Mouse (Mus musculus): ENCODE results near the gene Gnb2. TPM values are rescaled to one million over a fixed set of nuclear protein-coding genes. Genes with fewer than 3 reads are reported as not detected.

Gene Gnb2
- total and polyA plus RNA-seq, 3 experiments, result 548 to 550 TPM; not detected in 1

GRCm38 (mm10) chr5:137481897-137482296, 51.4 kb downstream of the Gnb2 start:
- Histone ChIP-seq H3K27ac (ENCODE audit: control insufficient read depth, low read depth, low read length) (no peak overlapping the region), H3K4me3 (ENCODE audit: control insufficient read depth in 1 of 2, insufficient read depth in 1 of 2, low read depth in 2 of 2, low read length in 2 of 2) (no peak overlapping the region), H3K36me3 (ENCODE audit: control insufficient read depth in 1 of 2, insufficient read depth in 2 of 2, low read length in 2 of 2) (no peaks in the 10 kb centered on the region), H3K9me3 (replicated peaks; ENCODE audit: insufficient read depth, low read length) (no peaks in the 10 kb centered on the region), H3K27me3 (ENCODE audit: control insufficient read depth in 1 of 2, insufficient read depth in 2 of 2, low read length in 2 of 2) (peaks cover 0 to 5% of the 10 kb centered on the region in 2 experiments; a peak in 2 of 4 replicates), H3K79me2 (ENCODE audit: control insufficient read depth, insufficient read depth, low read length, poor library complexity) (no peaks in the 10 kb centered on the region), H3K4me1 (ENCODE audit: control insufficient read depth in 1 of 2, insufficient read depth in 2 of 2, low read length in 2 of 2) (no peaks in the 10 kb centered on the region), H3K9ac (ENCODE audit: control insufficient read depth, low read depth, low read length, poor library complexity, severe bottlenecking) (no peak overlapping the region)
- no peak for TF ChIP-seq CHD1 (IDR thresholded peaks at IDR 0.05; ENCODE audit: low read depth, low read length)
- TF ChIP-seq MAZ (IDR thresholded peaks at IDR 0.05; ENCODE audit: low read depth, low read length), result no peak
- no peak for TF ChIP-seq NRF1 (IDR thresholded peaks at IDR 0.05; ENCODE audit: insufficient read depth, low read depth, low read length, poor library complexity, severe bottlenecking)
- no peak for TF ChIP-seq GATA1 (IDR thresholded peaks at IDR 0.05; ENCODE audit: low read depth, low read length)
- no peak for TF ChIP-seq HCFC1 (IDR thresholded peaks at IDR 0.05; ENCODE audit: low read depth, low read length)
- no peak for TF ChIP-seq USF1 (IDR thresholded peaks at IDR 0.05; ENCODE audit: low read depth, low read length)
- TF ChIP-seq BHLHE40 (IDR thresholded peaks at IDR 0.05; ENCODE audit: borderline replicate concordance, low read depth, low read length), result no peak
- no peak for TF ChIP-seq CTCF (IDR thresholded peaks at IDR 0.05 in 2 of 3, conservative IDR thresholded peaks at IDR 0.05 in 1 of 3; ENCODE audit: control insufficient read depth in 1 of 3, insufficient read depth in 1 of 3, low read depth in 2 of 3, low read length in 3 of 3, poor library complexity in 1 of 3, severe bottlenecking in 1 of 3)
- no peak for TF ChIP-seq ZMIZ1 (IDR thresholded peaks at IDR 0.05; ENCODE audit: low read depth, low read length)
- TF ChIP-seq USF2 (IDR thresholded peaks at IDR 0.05; ENCODE audit: borderline replicate concordance in 1 of 2, insufficient read depth in 1 of 2, low read depth in 1 of 2, low read length in 2 of 2), result no peak
- TF ChIP-seq SMC3 (IDR thresholded peaks at IDR 0.05; ENCODE audit: low read depth, low read length), result no peak
- TF ChIP-seq POLR2A (IDR thresholded peaks at IDR 0.05; ENCODE audit: control insufficient read depth in 1 of 2, insufficient read depth in 1 of 2, low read depth in 1 of 2, low read length in 2 of 2, poor library complexity in 1 of 2), result no peak
- no peak for TF ChIP-seq UBTF (IDR thresholded peaks at IDR 0.05; ENCODE audit: borderline replicate concordance, insufficient read depth, low read depth, low read length)
- no peak for TF ChIP-seq MAFK (IDR thresholded peaks at IDR 0.05; ENCODE audit: borderline replicate concordance, low read depth, low read length)
- no peak for TF ChIP-seq ELF1 (IDR thresholded peaks at IDR 0.05; ENCODE audit: low read depth, low read length)
- no peak for DNase-seq (ENCODE audit: low read depth, low spot score)

DNA sequence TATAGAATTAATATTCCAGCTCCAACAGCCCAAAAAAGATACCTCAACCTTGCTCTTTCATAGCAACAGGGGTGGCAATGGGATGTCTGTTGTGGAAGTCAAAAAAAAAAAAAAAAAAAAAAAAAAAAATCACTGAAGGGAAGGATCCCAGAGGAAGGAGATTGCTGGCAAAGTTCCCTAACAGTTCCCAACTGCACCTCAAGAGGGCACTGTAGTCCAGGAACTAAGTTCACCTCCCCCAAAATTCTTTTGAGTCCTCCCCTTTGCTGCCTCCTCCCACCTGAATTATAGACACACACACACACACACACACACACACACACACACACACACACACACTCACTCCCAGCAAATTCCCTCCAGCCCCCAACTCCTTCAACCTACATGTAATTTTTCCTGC, 52.2 kb downstream of the Gnb2 start:
- H3K9me3 ChIP-seq (replicated peaks; ENCODE audit: insufficient read depth, low read length), result no peaks in the 10 kb centered on the region
- H3K4me1 ChIP-seq (ENCODE audit: control insufficient read depth in 1 of 2, insufficient read depth in 2 of 2, low read length in 2 of 2), result no peaks in the 10 kb centered on the region
- no peak overlapping the region for H3K4me3 ChIP-seq (ENCODE audit: control insufficient read depth in 1 of 2, insufficient read depth in 1 of 2, low read depth in 2 of 2, low read length in 2 of 2)
- DNase-seq (ENCODE audit: low read depth, low spot score), result peak; percentile 77
- H3K9ac ChIP-seq (ENCODE audit: control insufficient read depth, low read depth, low read length, poor library complexity, severe bottlenecking), result no peak overlapping the region
- TF ChIP-seq CTCF (IDR thresholded peaks at IDR 0.05 in 2 of 3, conservative IDR thresholded peaks at IDR 0.05 in 1 of 3; ENCODE audit: control insufficient read depth in 1 of 3, insufficient read depth in 1 of 3, low read depth in 2 of 3, low read length in 3 of 3, poor library complexity in 1 of 3, severe bottlenecking in 1 of 3), result peak; percentile 72 to 83 (median 82)
- peak; percentile 63 for TF ChIP-seq ZC3H11A (IDR thresholded peaks at IDR 0.05; ENCODE audit: low read depth, low read length)
- peak; percentile 90 for TF ChIP-seq ZNF384 (IDR thresholded peaks at IDR 0.05; ENCODE audit: low read depth, low read length)
- TF ChIP-seq SMC3 (IDR thresholded peaks at IDR 0.05; ENCODE audit: low read depth, low read length), result peak; percentile 67
- no peak for TF ChIP-seq NRF1 (IDR thresholded peaks at IDR 0.05; ENCODE audit: insufficient read depth, low read depth, low read length, poor library complexity, severe bottlenecking)
- TF ChIP-seq RAD21 (IDR thresholded peaks at IDR 0.05; ENCODE audit: low read depth, low read length), result peak; percentile 79
- peaks cover 0 to 8% of the 10 kb centered on the region in 2 experiments; a peak in 3 of 4 replicates for H3K27me3 ChIP-seq (ENCODE audit: control insufficient read depth in 1 of 2, insufficient read depth in 2 of 2, low read length in 2 of 2)
- no peaks in the 10 kb centered on the region for H3K79me2 ChIP-seq (ENCODE audit: control insufficient read depth, insufficient read depth, low read length, poor library complexity)
- no peaks in the 10 kb centered on the region for H3K36me3 ChIP-seq (ENCODE audit: control insufficient read depth in 1 of 2, insufficient read depth in 2 of 2, low read length in 2 of 2)
- no peak overlapping the region for H3K27ac ChIP-seq (ENCODE audit: control insufficient read depth, low read depth, low read length)

Other genes with a start within 250 kb of the Gnb2 start
- 3.4 and 7.0 TPM in 2 replicates for gene Ache, start 246.0 kb downstream of the Gnb2 start, total RNA-seq (2012; rRNA removed)
- 10 to 100 TPM in 1 of 2 experiments, not detected in 1; 16.8 TPM for gene Ache, start 246.0 kb downstream of the Gnb2 start, polyA plus RNA-seq (2012; ENCODE audit: insufficient read depth in 1 of 2, insufficient read length in 2 of 2, low read depth in 1 of 2, low replicate concordance in 2 of 2, missing spikeins in 1 of 2)
- gene Ufsp1, start 238.9 kb downstream of the Gnb2 start, total RNA-seq (2012; rRNA removed), result 4.7 and 6.9 TPM in 2 replicates
- gene Ufsp1, start 238.9 kb downstream of the Gnb2 start, polyA plus RNA-seq (2012; ENCODE audit: insufficient read depth in 1 of 2, insufficient read length in 2 of 2, low read depth in 1 of 2, low replicate concordance in 2 of 2, missing spikeins in 1 of 2), result 10 to 100 TPM in 1 of 2 experiments, not detected in 1; 16.1 TPM
- 235 and 291 TPM in 2 replicates for gene Srrt, start 225.8 kb downstream of the Gnb2 start, total RNA-seq (2012; rRNA removed)
- 100 to 1,000 TPM in 1 of 2 experiments, not detected in 1; 454 TPM for gene Srrt, start 225.8 kb downstream of the Gnb2 start, polyA plus RNA-seq (2012; ENCODE audit: insufficient read depth in 1 of 2, insufficient read length in 2 of 2, low read depth in 1 of 2, low replicate concordance in 2 of 2, missing spikeins in 1 of 2)
- gene Trip6, start 219.1 kb downstream of the Gnb2 start, total RNA-seq (2012; rRNA removed), result 0.46 and 0.58 TPM in 2 replicates
- gene Trip6, start 219.1 kb downstream of the Gnb2 start, polyA plus RNA-seq (2012; ENCODE audit: insufficient read depth in 1 of 2, insufficient read length in 2 of 2, low read depth in 1 of 2, low replicate concordance in 2 of 2, missing spikeins in 1 of 2), result 1 to 10 TPM in 1 of 2 experiments, not detected in 1; 2.1 TPM
- gene Slc12a9, start 199.9 kb downstream of the Gnb2 start, total RNA-seq (2012; rRNA removed), result 7.1 and 8.8 TPM in 2 replicates
- 10 to 100 TPM in 1 of 2 experiments, not detected in 1; 12.1 TPM for gene Slc12a9, start 199.9 kb downstream of the Gnb2 start, polyA plus RNA-seq (2012; ENCODE audit: insufficient read depth in 1 of 2, insufficient read length in 2 of 2, low read depth in 1 of 2, low replicate concordance in 2 of 2, missing spikeins in 1 of 2)
- gene Ephb4, start 183.4 kb downstream of the Gnb2 start, total RNA-seq (2012; rRNA removed), result 0.07 and 0.12 TPM in 2 replicates
- gene Ephb4, start 183.4 kb downstream of the Gnb2 start, polyA plus RNA-seq (2012; ENCODE audit: insufficient read depth in 1 of 2, insufficient read length in 2 of 2, low read depth in 1 of 2, low replicate concordance in 2 of 2, missing spikeins in 1 of 2), result under 1 TPM in 1 of 2 experiments, not detected in 1; 0.08 TPM
- 0.10 TPM in 1 of 2 replicates, not detected in the other for gene Zan, start 56.4 kb downstream of the Gnb2 start, total RNA-seq (2012; rRNA removed)
- gene Zan, start 56.4 kb downstream of the Gnb2 start, polyA plus RNA-seq (2012; ENCODE audit: insufficient read depth in 1 of 2, insufficient read length in 2 of 2, low read depth in 1 of 2, low replicate concordance in 2 of 2, missing spikeins in 1 of 2), result under 1 TPM in 1 of 2 experiments, not detected in 1; 0.15 TPM
- 73.8 and 79.8 TPM in 2 replicates for gene Pop7, start 31.0 kb downstream of the Gnb2 start, total RNA-seq (2012; rRNA removed)
- 10 to 100 TPM in 1 of 2 experiments, not detected in 1; 61.1 TPM for gene Pop7, start 31.0 kb downstream of the Gnb2 start, polyA plus RNA-seq (2012; ENCODE audit: insufficient read depth in 1 of 2, insufficient read length in 2 of 2, low read depth in 1 of 2, low replicate concordance in 2 of 2, missing spikeins in 1 of 2)
- gene Gigyf1, start 15.0 kb downstream of the Gnb2 start, total RNA-seq (2012; rRNA removed), result 5.1 and 6.8 TPM in 2 replicates
- 10 to 100 TPM in 1 of 2 experiments, not detected in 1; 24.6 TPM for gene Gigyf1, start 15.0 kb downstream of the Gnb2 start, polyA plus RNA-seq (2012; ENCODE audit: insufficient read depth in 1 of 2, insufficient read length in 2 of 2, low read depth in 1 of 2, low replicate concordance in 2 of 2, missing spikeins in 1 of 2)
- gene Epo, start 268 bp downstream of the Gnb2 start, total RNA-seq (2012; rRNA removed), result not detected in 2 replicates
- gene Epo, start 268 bp downstream of the Gnb2 start, polyA plus RNA-seq (2012; ENCODE audit: insufficient read depth in 1 of 2, insufficient read length in 2 of 2, low read depth in 1 of 2, low replicate concordance in 2 of 2, missing spikeins in 1 of 2), result not detected
- 0.15 TPM in 1 of 2 replicates, not detected in the other for gene Actl6b, start 20.0 kb upstream of the Gnb2 start, total RNA-seq (2012; rRNA removed)
- gene Actl6b, start 20.0 kb upstream of the Gnb2 start, polyA plus RNA-seq (2012; ENCODE audit: insufficient read depth in 1 of 2, insufficient read length in 2 of 2, low read depth in 1 of 2, low replicate concordance in 2 of 2, missing spikeins in 1 of 2), result not detected
- 76.9 and 96.2 TPM in 2 replicates for gene Tfr2, start 36.3 kb upstream of the Gnb2 start, total RNA-seq (2012; rRNA removed)
- 100 to 1,000 TPM in 1 of 2 experiments, not detected in 1; 112 TPM for gene Tfr2, start 36.3 kb upstream of the Gnb2 start, polyA plus RNA-seq (2012; ENCODE audit: insufficient read depth in 1 of 2, insufficient read length in 2 of 2, low read depth in 1 of 2, low replicate concordance in 2 of 2, missing spikeins in 1 of 2)
- gene Mospd3, start 67.5 kb upstream of the Gnb2 start, total RNA-seq (2012; rRNA removed), result 11.9 and 12.4 TPM in 2 replicates
- 100 to 1,000 TPM in 1 of 2 experiments, not detected in 1; 144 TPM for gene Mospd3, start 67.5 kb upstream of the Gnb2 start, polyA plus RNA-seq (2012; ENCODE audit: insufficient read depth in 1 of 2, insufficient read length in 2 of 2, low read depth in 1 of 2, low replicate concordance in 2 of 2, missing spikeins in 1 of 2)
- gene Pcolce, start 80.3 kb upstream of the Gnb2 start, total RNA-seq (2012; rRNA removed), result 0.07 and 0.23 TPM in 2 replicates
- under 1 TPM in 1 of 2 experiments, not detected in 1; 0.77 TPM for gene Pcolce, start 80.3 kb upstream of the Gnb2 start, polyA plus RNA-seq (2012; ENCODE audit: insufficient read depth in 1 of 2, insufficient read length in 2 of 2, low read depth in 1 of 2, low replicate concordance in 2 of 2, missing spikeins in 1 of 2)
- 0.13 and 0.42 TPM in 2 replicates for gene Fbxo24, start 95.5 kb upstream of the Gnb2 start, total RNA-seq (2012; rRNA removed)
- gene Fbxo24, start 95.5 kb upstream of the Gnb2 start, polyA plus RNA-seq (2012; ENCODE audit: insufficient read depth in 1 of 2, insufficient read length in 2 of 2, low read depth in 1 of 2, low replicate concordance in 2 of 2, missing spikeins in 1 of 2), result under 1 TPM in 1 of 2 experiments, not detected in 1; 0.46 TPM
- gene Lrch4, start 95.6 kb upstream of the Gnb2 start, total RNA-seq (2012; rRNA removed), result 9.1 and 9.7 TPM in 2 replicates
- gene Lrch4, start 95.6 kb upstream of the Gnb2 start, polyA plus RNA-seq (2012; ENCODE audit: insufficient read depth in 1 of 2, insufficient read length in 2 of 2, low read depth in 1 of 2, low replicate concordance in 2 of 2, missing spikeins in 1 of 2), result 100 to 1,000 TPM in 1 of 2 experiments, 10 to 100 TPM in 1; 47.0 to 239 TPM
- 2.4 and 2.5 TPM in 2 replicates for gene Gm20605, start 95.7 kb upstream of the Gnb2 start, total RNA-seq (2012; rRNA removed)
- gene Gm20605, start 95.7 kb upstream of the Gnb2 start, polyA plus RNA-seq (2012; ENCODE audit: insufficient read depth in 1 of 2, insufficient read length in 2 of 2, low read depth in 1 of 2, low replicate concordance in 2 of 2, missing spikeins in 1 of 2), result 10 to 100 TPM in 1 of 2 experiments, not detected in 1; 12.7 TPM
- gene Sap25, start 107.8 kb upstream of the Gnb2 start, total RNA-seq (2012; rRNA removed), result 1.9 and 3.0 TPM in 2 replicates
- 10 to 100 TPM in 1 of 2 experiments, not detected in 1; 22.7 TPM for gene Sap25, start 107.8 kb upstream of the Gnb2 start, polyA plus RNA-seq (2012; ENCODE audit: insufficient read depth in 1 of 2, insufficient read length in 2 of 2, low read depth in 1 of 2, low replicate concordance in 2 of 2, missing spikeins in 1 of 2)
- gene Irs3, start 112.2 kb upstream of the Gnb2 start, total RNA-seq (2012; rRNA removed), result 0.10 TPM in 1 of 2 replicates, not detected in the other
- gene Irs3, start 112.2 kb upstream of the Gnb2 start, polyA plus RNA-seq (2012; ENCODE audit: insufficient read depth in 1 of 2, insufficient read length in 2 of 2, low read depth in 1 of 2, low replicate concordance in 2 of 2, missing spikeins in 1 of 2), result not detected
- gene Agfg2, start 151.2 kb upstream of the Gnb2 start, total RNA-seq (2012; rRNA removed), result 18.7 and 30.0 TPM in 2 replicates
- gene Agfg2, start 151.2 kb upstream of the Gnb2 start, polyA plus RNA-seq (2012; ENCODE audit: insufficient read depth in 1 of 2, insufficient read length in 2 of 2, low read depth in 1 of 2, low replicate concordance in 2 of 2, missing spikeins in 1 of 2), result 10 to 100 TPM in 1 of 2 experiments, not detected in 1; 38.9 TPM
- 0.39 and 0.42 TPM in 2 replicates for gene Nyap1, start 208.1 kb upstream of the Gnb2 start, total RNA-seq (2012; rRNA removed)
- gene Nyap1, start 208.1 kb upstream of the Gnb2 start, polyA plus RNA-seq (2012; ENCODE audit: insufficient read depth in 1 of 2, insufficient read length in 2 of 2, low read depth in 1 of 2, low replicate concordance in 2 of 2, missing spikeins in 1 of 2), result 1 to 10 TPM in 1 of 2 experiments, not detected in 1; 1.1 TPM
- gene Tsc22d4, start 212.2 kb upstream of the Gnb2 start, total RNA-seq (2012; rRNA removed), result 52.7 and 58.3 TPM in 2 replicates
- 100 to 1,000 TPM in 1 of 2 experiments, not detected in 1; 203 TPM for gene Tsc22d4, start 212.2 kb upstream of the Gnb2 start, polyA plus RNA-seq (2012; ENCODE audit: insufficient read depth in 1 of 2, insufficient read length in 2 of 2, low read depth in 1 of 2, low replicate concordance in 2 of 2, missing spikeins in 1 of 2)
- 35.0 and 35.8 TPM in 2 replicates for gene Ppp1r35, start 245.3 kb upstream of the Gnb2 start, total RNA-seq (2012; rRNA removed)
- 10 to 100 TPM in 1 of 2 experiments, not detected in 1; 46.2 TPM for gene Ppp1r35, start 245.3 kb upstream of the Gnb2 start, polyA plus RNA-seq (2012; ENCODE audit: insufficient read depth in 1 of 2, insufficient read length in 2 of 2, low read depth in 1 of 2, low replicate concordance in 2 of 2, missing spikeins in 1 of 2)